Mouse (Mus musculus): ENCODE measurements at regions not wholly inside any gene's neighbourhood (a gene's known extent, or its start where the extent isn't known, plus 50 kb on each side); places are given as distances from the start of the nearest gene placed in this dataset.

- Histone ChIP-seq H3K4me1 (peaks cover 6% of the 10 kb centered on the region), H3K4me3 (replicated peaks) (no peak overlapping the region), H3K9me3 (replicated peaks) (no peaks in the 10 kb centered on the region), H3K9ac (replicated peaks) (no peak overlapping the region), H3K27ac (replicated peaks) (no peak overlapping the region), H3K4me2 (no peak overlapping the region), H3K36me3 (no peaks in the 10 kb centered on the region), H3K27me3 (replicated peaks) (no peaks in the 10 kb centered on the region)
- no peak for ATAC-seq (ENCODE audit: low FRiP score)
- WGBS, result 92% methylated on average over 4 of the region's 4 CpGs
Measured at GRCm38 (mm10) chr10:16438414-16438813, 1284.6 kb upstream of the Cited2 start.

- H3K9me3 ChIP-seq (replicated peaks), result no peaks in the 10 kb centered on the region
- peaks cover 6% of the 10 kb centered on the region for H3K4me1 ChIP-seq
- 9% methylated on average over 3 of the region's 3 CpGs for WGBS
- no peak overlapping the region for H3K4me2 ChIP-seq
- no peaks in the 10 kb centered on the region for H3K27me3 ChIP-seq (replicated peaks)
- no peaks in the 10 kb centered on the region for H3K36me3 ChIP-seq
- no peak overlapping the region for H3K27ac ChIP-seq (replicated peaks)
- no peak overlapping the region for H3K9ac ChIP-seq (replicated peaks)
- no peak for ATAC-seq (ENCODE audit: low FRiP score)
- no peak overlapping the region for H3K4me3 ChIP-seq (replicated peaks)
Measured at GRCm38 (mm10) chr10:16440932-16441640, 1281.9 kb upstream of the Cited2 start.

- ATAC-seq (ENCODE audit: low FRiP score), result no peak
- no peak overlapping the region for H3K4me2 ChIP-seq
- no peaks in the 10 kb centered on the region for H3K27me3 ChIP-seq (replicated peaks)
- H3K9ac ChIP-seq (replicated peaks), result no peak overlapping the region
- H3K27ac ChIP-seq (replicated peaks), result no peak overlapping the region
- H3K36me3 ChIP-seq, result no peaks in the 10 kb centered on the region
- H3K4me3 ChIP-seq (replicated peaks), result no peak overlapping the region
- 26% methylated on average over 2 of the region's 2 CpGs for WGBS
- H3K9me3 ChIP-seq (replicated peaks), result no peaks in the 10 kb centered on the region
- peaks cover 6% of the 10 kb centered on the region for H3K4me1 ChIP-seq
Measured at GRCm38 (mm10) chr10:16441661-16442072, 1281.4 kb upstream of the Cited2 start.

GRCm38 (mm10) chr10:16443901-16444300, 1279.1 kb upstream of the Cited2 start:
- no peak for ATAC-seq (ENCODE audit: low FRiP score)
- H3K27ac ChIP-seq (replicated peaks), result no peak overlapping the region
- H3K9me3 ChIP-seq (replicated peaks), result no peaks in the 10 kb centered on the region
- no peaks in the 10 kb centered on the region for H3K27me3 ChIP-seq (replicated peaks)
- no peaks in the 10 kb centered on the region for H3K36me3 ChIP-seq
- H3K4me2 ChIP-seq, result no peak overlapping the region
- no peak overlapping the region for H3K4me3 ChIP-seq (replicated peaks)
- peaks cover 6% of the 10 kb centered on the region for H3K4me1 ChIP-seq
- no peak overlapping the region for H3K9ac ChIP-seq (replicated peaks)

- H3K4me2 ChIP-seq, result no peak overlapping the region
- 73% methylated on average over 3 of the region's 3 CpGs for WGBS
- H3K36me3 ChIP-seq, result no peaks in the 10 kb centered on the region
- H3K9ac ChIP-seq (replicated peaks), result no peak overlapping the region
- no peak overlapping the region for H3K4me3 ChIP-seq (replicated peaks)
- H3K27me3 ChIP-seq (replicated peaks), result no peaks in the 10 kb centered on the region
- no peak overlapping the region for H3K27ac ChIP-seq (replicated peaks)
- no peaks in the 10 kb centered on the region for H3K9me3 ChIP-seq (replicated peaks)
- no peak for ATAC-seq (ENCODE audit: low FRiP score)
- H3K4me1 ChIP-seq, result no peaks in the 10 kb centered on the region
Measured at GRCm38 (mm10) chr10:16467935-16468334, 1255.1 kb upstream of the Cited2 start.

- Histone ChIP-seq H3K27ac (replicated peaks) (no peak overlapping the region), H3K36me3 (no peaks in the 10 kb centered on the region), H3K27me3 (replicated peaks) (no peaks in the 10 kb centered on the region), H3K4me2 (no peak overlapping the region), H3K9ac (replicated peaks) (no peak overlapping the region), H3K9me3 (replicated peaks) (no peaks in the 10 kb centered on the region), H3K4me1 (no peaks in the 10 kb centered on the region), H3K4me3 (replicated peaks) (no peak overlapping the region)
- 33% methylated on average over 1 of the region's 1 CpGs for WGBS
- ATAC-seq (ENCODE audit: low FRiP score), result no peak
Measured at GRCm38 (mm10) chr10:16469711-16470110, 1253.3 kb upstream of the Cited2 start.

- no peak for ATAC-seq (ENCODE audit: low FRiP score)
- H3K9ac ChIP-seq (replicated peaks), result no peak overlapping the region
- H3K9me3 ChIP-seq (replicated peaks), result no peaks in the 10 kb centered on the region
- H3K27me3 ChIP-seq (replicated peaks), result no peaks in the 10 kb centered on the region
- H3K4me2 ChIP-seq, result no peak overlapping the region
- no peaks in the 10 kb centered on the region for H3K4me1 ChIP-seq
- no peaks in the 10 kb centered on the region for H3K36me3 ChIP-seq
- no peak overlapping the region for H3K27ac ChIP-seq (replicated peaks)
- no peak overlapping the region for H3K4me3 ChIP-seq (replicated peaks)
- 81% methylated on average over 1 of the region's 1 CpGs for WGBS
Measured at GRCm38 (mm10) chr10:16473952-16474521, 1249.0 kb upstream of the Cited2 start.

GRCm38 (mm10) chr10:16498580-16498979, 1224.4 kb upstream of the Cited2 start:
- H3K4me3 ChIP-seq (replicated peaks), result no peak overlapping the region
- no peaks in the 10 kb centered on the region for H3K9me3 ChIP-seq (replicated peaks)
- H3K4me2 ChIP-seq, result no peak overlapping the region
- H3K4me1 ChIP-seq, result no peaks in the 10 kb centered on the region
- H3K9ac ChIP-seq (replicated peaks), result no peak overlapping the region
- ATAC-seq (ENCODE audit: low FRiP score), result no peak
- no peaks in the 10 kb centered on the region for H3K27me3 ChIP-seq (replicated peaks)
- no peak overlapping the region for H3K27ac ChIP-seq (replicated peaks)
- H3K36me3 ChIP-seq, result no peaks in the 10 kb centered on the region
- WGBS, result 89% methylated on average over 1 of the region's 1 CpGs

GRCm38 (mm10) chr10:16507681-16508080, 1215.3 kb upstream of the Cited2 start:
- WGBS, result 70% methylated on average over 2 of the region's 2 CpGs

GRCm38 (mm10) chr10:16508161-16508560, 1214.9 kb upstream of the Cited2 start:
- Histone ChIP-seq H3K4me3 (replicated peaks) (no peak overlapping the region), H3K9me3 (replicated peaks) (no peaks in the 10 kb centered on the region), H3K27me3 (replicated peaks) (no peaks in the 10 kb centered on the region), H3K9ac (replicated peaks) (no peak overlapping the region), H3K27ac (replicated peaks) (no peak overlapping the region), H3K4me2 (no peak overlapping the region), H3K36me3 (no peaks in the 10 kb centered on the region), H3K4me1 (no peaks in the 10 kb centered on the region)
- WGBS, result 77% methylated on average over 6 of the region's 6 CpGs
- no peak for ATAC-seq (ENCODE audit: low FRiP score)

More at GRCm38 (mm10) chr10:16507681-16508080, 1215.3 kb upstream of the Cited2 start:
- no peak for ATAC-seq (ENCODE audit: low FRiP score)
- Histone ChIP-seq H3K4me2 (no peak overlapping the region), H3K27me3 (replicated peaks) (no peaks in the 10 kb centered on the region), H3K27ac (replicated peaks) (no peak overlapping the region), H3K4me1 (no peaks in the 10 kb centered on the region), H3K4me3 (replicated peaks) (no peak overlapping the region), H3K9ac (replicated peaks) (no peak overlapping the region), H3K36me3 (no peaks in the 10 kb centered on the region), H3K9me3 (replicated peaks) (no peaks in the 10 kb centered on the region)

GRCm38 (mm10) chr10:16514656-16515055, 1208.4 kb upstream of the Cited2 start:
- ATAC-seq (ENCODE audit: low FRiP score), result no peak
- H3K4me1 ChIP-seq, result no peaks in the 10 kb centered on the region
- H3K36me3 ChIP-seq, result no peaks in the 10 kb centered on the region
- no peak overlapping the region for H3K9ac ChIP-seq (replicated peaks)
- H3K9me3 ChIP-seq (replicated peaks), result no peaks in the 10 kb centered on the region
- no peak overlapping the region for H3K4me2 ChIP-seq
- H3K4me3 ChIP-seq (replicated peaks), result no peak overlapping the region
- no peaks in the 10 kb centered on the region for H3K27me3 ChIP-seq (replicated peaks)
- H3K27ac ChIP-seq (replicated peaks), result no peak overlapping the region
- 62% methylated on average over 2 of the region's 2 CpGs for WGBS

- Histone ChIP-seq H3K4me1 (no peaks in the 10 kb centered on the region), H3K36me3 (no peaks in the 10 kb centered on the region), H3K4me2 (no peak overlapping the region), H3K27ac (replicated peaks) (no peak overlapping the region), H3K27me3 (replicated peaks) (no peaks in the 10 kb centered on the region), H3K9me3 (replicated peaks) (no peaks in the 10 kb centered on the region), H3K9ac (replicated peaks) (no peak overlapping the region), H3K4me3 (replicated peaks) (no peak overlapping the region)
- ATAC-seq (ENCODE audit: low FRiP score), result no peak
Measured at GRCm38 (mm10) chr10:16521895-16522294, 1201.1 kb upstream of the Cited2 start.

All from neural tube, embryonic 15.5 days (tissue).